Mouse (Mus musculus): ENCODE data around the gene Lhx5.

DNA sequence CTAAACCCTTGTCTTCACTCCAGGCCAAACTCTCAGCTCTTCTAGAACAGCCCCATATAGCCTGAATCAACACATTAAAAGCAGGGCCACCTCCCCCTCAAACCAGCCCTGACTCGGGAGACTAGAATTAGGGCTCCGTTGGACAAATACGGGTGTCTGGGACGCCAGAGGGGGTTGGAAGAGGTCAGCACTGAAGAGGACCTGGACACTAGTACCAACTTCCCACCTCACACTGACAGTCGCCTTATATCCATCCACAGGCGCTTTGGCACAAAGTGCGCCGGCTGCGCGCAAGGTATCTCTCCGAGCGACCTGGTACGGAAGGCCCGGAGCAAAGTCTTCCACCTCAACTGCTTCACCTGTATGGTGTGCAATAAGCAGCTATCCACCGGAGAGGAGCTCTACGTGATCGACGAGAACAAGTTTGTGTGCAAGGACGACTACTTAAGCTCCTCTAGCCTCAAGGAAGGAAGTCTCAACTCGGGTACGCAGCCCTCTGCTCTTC, 2.8 kb downstream of the Lhx5 start:
- no peak for TF ChIP-seq POLR2A (IDR thresholded peaks at IDR 0.05; ENCODE audit: borderline replicate concordance, extremely low read depth, insufficient read depth, insufficient read length, poor library complexity, severe bottlenecking)
- no peak for TF ChIP-seq CTCF (IDR thresholded peaks at IDR 0.05; ENCODE audit: borderline replicate concordance, extremely low read depth, insufficient read depth, insufficient read length)

Data from brain, embryonic 14.5 days (tissue).